Mouse (Mus musculus): ENCODE measurements around the gene Efcab9. TPM values are rescaled to one million over a fixed set of nuclear protein-coding genes. Genes with fewer than 3 reads are reported as not detected.
A peak's percentile ranks its signal among the peaks of the same experiment; 100 is the strongest.

Gene Efcab9
- total and polyA plus RNA-seq, 3 experiments: 0.66 to 1.8 TPM; not detected in 1

- peak; percentile 41 for DNase-seq
Observed at GRCm38 (mm10) chr11:32498757-32499535, 32.9 kb downstream of the Efcab9 start.

- DNase-seq: no peak
Observed at GRCm38 (mm10) chr11:32495283-32495682, 36.6 kb downstream of the Efcab9 start.

GRCm38 (mm10) chr11:32493312-32493711, 38.6 kb downstream of the Efcab9 start:
- peak; percentile 45 for DNase-seq

- no peak for DNase-seq
Observed at GRCm38 (mm10) chr11:32491079-32491478, 40.8 kb downstream of the Efcab9 start.

GRCm38 (mm10) chr11:32488808-32489670, 42.8 kb downstream of the Efcab9 start:
- DNase-seq: no peak

- DNase-seq: no peak
Observed at GRCm38 (mm10) chr11:32488344-32488743, 43.5 kb downstream of the Efcab9 start.

- no peak for DNase-seq
Observed at GRCm38 (mm10) chr11:32487501-32487900, 44.4 kb downstream of the Efcab9 start.

- DNase-seq: no peak
Observed at GRCm38 (mm10) chr11:32486621-32487020, 45.3 kb downstream of the Efcab9 start.

- no peak for DNase-seq
Observed at GRCm38 (mm10) chr11:32485290-32485689, 46.6 kb downstream of the Efcab9 start.

GRCm38 (mm10) chr11:32481525-32481924, 50.4 kb downstream of the Efcab9 start:
- DNase-seq: no peak

- no peak for DNase-seq
Observed at GRCm38 (mm10) chr11:32475487-32476236, 56.2 kb downstream of the Efcab9 start.

- no peak for DNase-seq
Observed at GRCm38 (mm10) chr11:32474725-32475124, 57.2 kb downstream of the Efcab9 start.

Other genes with a start within 250 kb of the Efcab9 start
- 1,000 to 10,000 TPM; 2,365 to 2,621 TPM for gene Hba-a1, start 248.6 kb downstream of the Efcab9 start, total RNA-seq (2021)
- gene Hba-a1, start 248.6 kb downstream of the Efcab9 start, polyA plus RNA-seq (2012; rRNA removed): 1,833 and 2,428 TPM in 2 replicates
- gene Hbq1b, start 245.1 kb downstream of the Efcab9 start, total RNA-seq (2021): under 1 TPM in 1 of 2 experiments, not detected in 1; 0.75 TPM
- gene Hbq1b, start 245.1 kb downstream of the Efcab9 start, polyA plus RNA-seq (2012; rRNA removed): 0.36 TPM in 1 of 2 replicates, not detected in the other
- gene Hba-a2, start 235.6 kb downstream of the Efcab9 start, total RNA-seq (2021): 1,000 to 10,000 TPM; 1,707 to 1,770 TPM
- 1,248 and 1,571 TPM in 2 replicates for gene Hba-a2, start 235.6 kb downstream of the Efcab9 start, polyA plus RNA-seq (2012; rRNA removed)
- gene Hbq1a, start 232.0 kb downstream of the Efcab9 start, total RNA-seq (2021): not detected
- not detected in 2 replicates for gene Hbq1a, start 232.0 kb downstream of the Efcab9 start, polyA plus RNA-seq (2012; rRNA removed)
- gene Sh3pxd2b, start 184.3 kb downstream of the Efcab9 start, total RNA-seq (2021): 1 to 10 TPM; 5.2 to 7.4 TPM
- gene Sh3pxd2b, start 184.3 kb downstream of the Efcab9 start, polyA plus RNA-seq (2012; rRNA removed): 3.0 and 3.4 TPM in 2 replicates
- 10 to 100 TPM; 12.2 to 14.4 TPM for gene Ubtd2, start 76.7 kb downstream of the Efcab9 start, total RNA-seq (2021)
- gene Ubtd2, start 76.7 kb downstream of the Efcab9 start, polyA plus RNA-seq (2012; rRNA removed): 4.7 and 4.9 TPM in 2 replicates
- 10 to 100 TPM; 11.2 to 13.1 TPM for gene Stk10, start 1.2 kb upstream of the Efcab9 start, total RNA-seq (2021)
- 6.0 and 6.7 TPM in 2 replicates for gene Stk10, start 1.2 kb upstream of the Efcab9 start, polyA plus RNA-seq (2012; rRNA removed)
- gene Fbxw11, start 110.6 kb upstream of the Efcab9 start, total RNA-seq (2021): 10 to 100 TPM; 85.2 to 98.2 TPM
- 45.9 and 57.8 TPM in 2 replicates for gene Fbxw11, start 110.6 kb upstream of the Efcab9 start, polyA plus RNA-seq (2012; rRNA removed)

Measured in adrenal gland, adult 2 months (tissue).